In the genomic region with DNA sequence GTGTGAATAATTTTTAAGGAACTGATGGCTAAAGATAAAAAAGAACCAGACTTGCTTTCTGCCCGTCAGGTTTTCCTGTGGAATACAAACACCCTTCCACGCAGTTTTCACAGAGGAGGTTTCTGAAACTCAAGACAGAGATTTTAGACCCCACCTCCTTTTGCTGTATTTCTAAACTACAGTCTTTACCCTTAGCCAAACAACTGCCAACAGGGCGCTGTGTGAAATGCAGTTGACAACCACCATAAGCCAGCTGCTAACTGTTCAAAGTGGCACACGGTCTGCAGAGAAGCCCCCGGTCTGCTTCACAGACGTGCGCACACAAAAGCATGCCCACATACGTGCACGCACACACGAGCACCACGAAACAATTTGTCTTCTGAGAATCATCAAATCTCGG, we compare ENCODE assay signal across 16 mouse cellular contexts.
DNase-seq lines count a peak whose midpoint lies in the region; ATAC-seq lines count a peak whose summit lies in the region.
"Had no signal": no experiment of that assay in that cellular context is flagged by ENCODE, and none has a peak within 500 bp of the region (broad histone marks: within the 10 kb centered on the region; RNA-seq: fewer than 3 reads in every experiment).

No protein-coding gene starts in this region.

- H3K4me3 ChIP-seq in embryonic facial prominence, embryonic 13.5 days = no peak overlapping the region
- H3K4me3 ChIP-seq in embryonic facial prominence, embryonic 10.5 days = no peak overlapping the region
- no peak overlapping the region for H3K4me3 ChIP-seq in lung, embryonic 15.5 days
- no peak overlapping the region for H3K4me3 ChIP-seq in embryonic facial prominence, embryonic 14.5 days (ENCODE audit: low read depth, low read length)
- H3K4me3 ChIP-seq in limb, embryonic 15.5 days = no peak overlapping the region
- H3K4me3 ChIP-seq: intestine, embryonic 15.5 days; liver, embryonic 12.5 days; midbrain, embryonic 13.5 days had no signal

- H3K4me2 ChIP-seq in embryonic facial prominence, embryonic 13.5 days = no peak overlapping the region
- H3K4me2 ChIP-seq in lung, embryonic 15.5 days = no peak overlapping the region; the same call in 1 of the 2 replicates
- H3K4me2 ChIP-seq in embryonic facial prominence, embryonic 14.5 days (ENCODE audit: low read depth, low read length) = no peak overlapping the region
- H3K4me2 ChIP-seq in limb, embryonic 15.5 days = 0 out of 2 replicates have a peak overlapping the region, but pooled peaks have one; percentile 4
- H3K4me2 ChIP-seq: intestine, embryonic 15.5 days; liver, embryonic 12.5 days; midbrain, embryonic 13.5 days had no signal

- no peaks in the 10 kb centered on the region for H3K9me3 ChIP-seq in embryonic facial prominence, embryonic 13.5 days
- H3K9me3 ChIP-seq in embryonic facial prominence, embryonic 10.5 days = no peaks in the 10 kb centered on the region
- no peaks in the 10 kb centered on the region for H3K9me3 ChIP-seq in lung, embryonic 15.5 days
- no peaks in the 10 kb centered on the region for H3K9me3 ChIP-seq in embryonic facial prominence, embryonic 14.5 days (ENCODE audit: control insufficient read depth, low read length)
- H3K9me3 ChIP-seq in limb, embryonic 15.5 days = no peaks in the 10 kb centered on the region
- H3K9me3 ChIP-seq: intestine, embryonic 15.5 days; liver, embryonic 12.5 days; midbrain, embryonic 13.5 days had no signal

- no peaks in the 10 kb centered on the region for H3K27me3 ChIP-seq in embryonic facial prominence, embryonic 13.5 days
- no peaks in the 10 kb centered on the region for H3K27me3 ChIP-seq in embryonic facial prominence, embryonic 10.5 days (replicated peaks; ENCODE audit: low read depth, poor library complexity, severe bottlenecking)
- H3K27me3 ChIP-seq in lung, embryonic 15.5 days = no peaks in the 10 kb centered on the region
- no peaks in the 10 kb centered on the region for H3K27me3 ChIP-seq in embryonic facial prominence, embryonic 14.5 days (replicated peaks; ENCODE audit: control insufficient read depth, insufficient read depth, low read length)
- no peaks in the 10 kb centered on the region for H3K27me3 ChIP-seq in limb, embryonic 15.5 days
- H3K27me3 ChIP-seq: liver, embryonic 12.5 days; midbrain, embryonic 13.5 days had no signal

- DNase-seq in embryonic facial prominence, embryonic 10.5 days (ENCODE audit: low spot score) = no peak
- DNase-seq in lung, adult 18-20 months = no peak
- DNase-seq in embryonic facial prominence, embryonic 14.5 days (ENCODE audit: low spot score) = peak; percentile 48
- DNase-seq: cerebellum, postnatal 10 days; gastrocnemius, postnatal 10 days; spleen, adult 18-20 months had no signal

- H3K9ac ChIP-seq in embryonic facial prominence, embryonic 13.5 days = no peak overlapping the region
- H3K9ac ChIP-seq in lung, embryonic 15.5 days = no peak overlapping the region
- H3K9ac ChIP-seq in embryonic facial prominence, embryonic 14.5 days (ENCODE audit: low read depth, low read length) = no peak overlapping the region
- no peak overlapping the region for H3K9ac ChIP-seq in limb, embryonic 15.5 days
- H3K9ac ChIP-seq: intestine, embryonic 15.5 days; liver, embryonic 12.5 days; midbrain, embryonic 13.5 days had no signal

- H3K36me3 ChIP-seq in embryonic facial prominence, embryonic 13.5 days = no peaks in the 10 kb centered on the region
- H3K36me3 ChIP-seq in embryonic facial prominence, embryonic 10.5 days (replicated peaks) = no peaks in the 10 kb centered on the region
- no peaks in the 10 kb centered on the region for H3K36me3 ChIP-seq in lung, embryonic 15.5 days
- H3K36me3 ChIP-seq in embryonic facial prominence, embryonic 14.5 days (ENCODE audit: control insufficient read depth, insufficient read depth, low read length) = no peaks in the 10 kb centered on the region
- no peaks in the 10 kb centered on the region for H3K36me3 ChIP-seq in limb, embryonic 15.5 days
- H3K36me3 ChIP-seq: G1E; intestine, embryonic 15.5 days; liver, embryonic 12.5 days; midbrain, embryonic 13.5 days had no signal

- no peak for ATAC-seq in embryonic facial prominence, embryonic 13.5 days (ENCODE audit: insufficient number of reproducible peaks, insufficient read depth, low FRiP score, low TSS enrichment, low read depth)
- ATAC-seq in lung, embryonic 15.5 days (ENCODE audit: borderline replicate concordance, extremely low read depth, low FRiP score, low TSS enrichment) = peak; percentile 50; the same call in 1 of the 2 replicates
- ATAC-seq in embryonic facial prominence, embryonic 14.5 days (ENCODE audit: low read depth) = no peak
- ATAC-seq in limb, embryonic 15.5 days (ENCODE audit: insufficient number of reproducible peaks, low FRiP score, low TSS enrichment, low read depth) = no peak
- no peak for ATAC-seq in monocyte, adult 5-6 weeks (replicated peaks; ENCODE audit: insufficient number of reproducible peaks, low FRiP score, low TSS enrichment, poor library complexity, severe bottlenecking)
- ATAC-seq in erythroblast, adult 5-6 weeks (replicated peaks; ENCODE audit: low FRiP score, poor library complexity, severe bottlenecking) = no peak
- ATAC-seq: CD4-positive, CD25-positive, alpha-beta regulatory T cell, adult 4 months; intestine, embryonic 15.5 days; liver, embryonic 12.5 days; midbrain, embryonic 13.5 days had no signal

- H3K4me1 ChIP-seq in embryonic facial prominence, embryonic 13.5 days = peaks cover 42% of the 10 kb centered on the region
- H3K4me1 ChIP-seq in embryonic facial prominence, embryonic 10.5 days = peaks cover 41% of the 10 kb centered on the region
- H3K4me1 ChIP-seq in lung, embryonic 15.5 days = peaks cover 48% of the 10 kb centered on the region
- H3K4me1 ChIP-seq in embryonic facial prominence, embryonic 14.5 days (ENCODE audit: control insufficient read depth, insufficient read depth, low read length) = peaks cover 24% of the 10 kb centered on the region
- peaks cover 37% of the 10 kb centered on the region for H3K4me1 ChIP-seq in limb, embryonic 15.5 days

- WGBS in embryonic facial prominence, embryonic 13.5 days = 49% methylated on average over 12 of the region's 12 CpGs
- 87% methylated on average over 12 of the region's 12 CpGs for WGBS in embryonic facial prominence, embryonic 10.5 days
- WGBS in lung, embryonic 15.5 days = 47% methylated on average over 12 of the region's 12 CpGs
- 54% methylated on average over 12 of the region's 12 CpGs for WGBS in embryonic facial prominence, embryonic 14.5 days
- 36% methylated on average over 12 of the region's 12 CpGs for WGBS in limb, embryonic 15.5 days

- H3K27ac ChIP-seq in embryonic facial prominence, embryonic 13.5 days = peak overlapping the region; percentile 28; the same call in 1 of the 2 replicates
- H3K27ac ChIP-seq in embryonic facial prominence, embryonic 10.5 days (replicated peaks) = no peak overlapping the region
- H3K27ac ChIP-seq in lung, embryonic 15.5 days = peak overlapping the region; percentile 76
- no peak overlapping the region for H3K27ac ChIP-seq in embryonic facial prominence, embryonic 14.5 days (replicated peaks; ENCODE audit: low read depth, low read length)
- 0 out of 2 replicates have a peak overlapping the region, but pooled peaks have one; percentile 4 for H3K27ac ChIP-seq in limb, embryonic 15.5 days
- H3K27ac ChIP-seq: intestine, embryonic 15.5 days; liver, embryonic 12.5 days; midbrain, embryonic 13.5 days had no signal

Comparison
In these comparisons a context has a peak if more than half of its experiments do, and no peak if none do; other contexts are left out.
1. H3K27ac ChIP-seq: peak in embryonic facial prominence, embryonic 13.5 days (single experiment), lung, embryonic 15.5 days (single experiment) and limb, embryonic 15.5 days (single experiment); none in embryonic facial prominence, embryonic 10.5 days (single experiment) and embryonic facial prominence, embryonic 14.5 days (single experiment).